Mouse (Mus musculus) CH12.LX (cell line): ENCODE results near the gene Sorcs1. TPM values are rescaled to one million over a fixed set of nuclear protein-coding genes. Genes with fewer than 3 reads are reported as not detected.

ENCODE experiments used
- DNase-seq: peaks from one replicate; pipeline ENCODE4 v3.0.0-alpha.2; 2013; ENCODE audit errors: extremely low read depth
- H3K27ac ChIP-seq: 2 replicates; pipeline ENCODE4 v1.5.1; 2012; ENCODE audit warnings: low read depth, mild to moderate bottlenecking, control low read depth, moderate library complexity; ENCODE audit not compliant: insufficient read depth
- H3K27me3 ChIP-seq: replicated peaks from 2 replicates; pipeline ENCODE3; 2012; ENCODE audit warnings: inconsistent platforms
- H3K36me3 ChIP-seq, 2 experiments: replicated peaks in 1 of 2; 2 replicates each; pipeline versions ENCODE3 to v1.6.1; 2012; ENCODE audit warnings: inconsistent platforms in 1 of 2, low read length in 1 of 2, mild to moderate bottlenecking in 1 of 2, mixed read lengths in 1 of 2, moderate library complexity in 1 of 2; ENCODE audit not compliant: control insufficient read depth in 1 of 2, insufficient read depth in 1 of 2
- H3K4me1 ChIP-seq, 2 experiments: 2 replicates each; pipeline ENCODE4 v1.6.1; 2012; ENCODE audit warnings: inconsistent platforms in 1 of 2, moderate library complexity in 1 of 2; ENCODE audit not compliant: insufficient read depth in 2 of 2, control insufficient read depth in 1 of 2
- H3K4me2 ChIP-seq: 2 replicates; pipeline ENCODE4 v1.6.1; 2012; ENCODE audit warnings: low read depth, mild to moderate bottlenecking, control low read depth; ENCODE audit not compliant: poor library complexity, insufficient read depth, severe bottlenecking
- H3K4me3 ChIP-seq, 3 experiments: fragments of 150-350 bp in 1 of 3; sonication (generic) in 1 of 3; replicated peaks in 1 of 3; 2 replicates each; pipeline versions ENCODE3 to v1.5.1; 2011 to 2012; ENCODE audit warnings: low read depth in 2 of 3, low read length in 2 of 3, mild to moderate bottlenecking in 2 of 3, moderate library complexity in 2 of 3, control low read depth in 1 of 3, improper control_type of control experiment in 1 of 3, inconsistent platforms in 1 of 3, mixed read lengths in 1 of 3; ENCODE audit not compliant: poor library complexity in 1 of 3
- H3K79me2 ChIP-seq: replicated peaks from 2 replicates; pipeline ENCODE4 v1.6.1; 2012; ENCODE audit warnings: mild to moderate bottlenecking, moderate library complexity; ENCODE audit not compliant: control insufficient read depth, poor library complexity, insufficient read depth, severe bottlenecking; ENCODE audit errors: extremely low read depth
- H3K9ac ChIP-seq: 2 replicates; pipeline ENCODE4 v1.6.1; 2012; ENCODE audit warnings: low read depth, mild to moderate bottlenecking, control low read depth, moderate library complexity; ENCODE audit not compliant: insufficient read depth
- H3K9me3 ChIP-seq: replicated peaks from 2 replicates; pipeline ENCODE3; 2012; ENCODE audit warnings: low read length, inconsistent platforms, mixed read lengths
- BHLHE40 ChIP-seq: IDR thresholded peaks from 2 replicates; pipeline ENCODE4 v1.6.1; 2011; ENCODE audit warnings: mild to moderate bottlenecking, low read depth, low read length, improper control_type of control experiment
- CHD1 ChIP-seq: IDR thresholded peaks from 2 replicates; pipeline ENCODE4 v1.6.1; 2012; ENCODE audit warnings: low read depth, low read length, improper control_type of control experiment, inconsistent platforms
- CHD2 ChIP-seq: IDR thresholded peaks from 2 replicates; pipeline ENCODE4 v1.6.1; 2011; ENCODE audit warnings: low read length, improper control_type of control experiment
- ELF1 ChIP-seq: IDR thresholded peaks from 2 replicates; pipeline ENCODE4 v1.6.1; 2014; ENCODE audit warnings: low read depth, mild to moderate bottlenecking, inconsistent platforms, low read length, improper control_type of control experiment
- EP300 ChIP-seq: IDR thresholded peaks from 2 replicates; pipeline ENCODE4 v1.6.1; 2011; ENCODE audit warnings: low read length, improper control_type of control experiment
- ETS1 ChIP-seq: conservative IDR thresholded peaks from 2 replicates; pipeline ENCODE4 v1.6.1; 2012; ENCODE audit warnings: low read depth, mild to moderate bottlenecking, inconsistent platforms, low read length, improper control_type of control experiment, moderate library complexity
- JUN ChIP-seq: IDR thresholded peaks from 2 replicates; pipeline ENCODE4 v1.6.1; 2011; ENCODE audit warnings: low read depth, mild to moderate bottlenecking, low read length, improper control_type of control experiment, moderate library complexity; ENCODE audit not compliant: insufficient read depth
- JUND ChIP-seq: conservative IDR thresholded peaks from 2 replicates; pipeline ENCODE4 v1.6.1; 2011; ENCODE audit warnings: low read depth, low read length, improper control_type of control experiment
- MAX ChIP-seq: IDR thresholded peaks from 2 replicates; pipeline ENCODE4 v1.6.1; 2011; ENCODE audit warnings: low read length, improper control_type of control experiment
- MAZ ChIP-seq: IDR thresholded peaks from 2 replicates; pipeline ENCODE4 v1.6.1; 2012; ENCODE audit warnings: low read depth, mild to moderate bottlenecking, inconsistent platforms, low read length, improper control_type of control experiment, moderate library complexity
- MXI1 ChIP-seq: IDR thresholded peaks from 2 replicates; pipeline ENCODE4 v1.6.1; 2011; ENCODE audit warnings: mild to moderate bottlenecking, low read depth, low read length, improper control_type of control experiment
- NRF1 ChIP-seq: IDR thresholded peaks from 2 replicates; pipeline ENCODE4 v1.6.1; 2014; ENCODE audit warnings: low read depth, mild to moderate bottlenecking, inconsistent platforms, low read length, improper control_type of control experiment, moderate library complexity
- PAX5 ChIP-seq: IDR thresholded peaks from 2 replicates; pipeline ENCODE4 v1.6.1; 2012; ENCODE audit warnings: low read length, inconsistent platforms, mixed read lengths
- POLR2A ChIP-seq: IDR thresholded peaks from 2 replicates; pipeline ENCODE4 v1.6.1; 2011; ENCODE audit warnings: low read depth, mild to moderate bottlenecking, improper control_type of control experiment, low read length
- POLR2AphosphoS2 ChIP-seq: IDR thresholded peaks from 2 replicates; pipeline ENCODE4 v1.6.1; 2011; ENCODE audit warnings: low read depth, low read length, improper control_type of control experiment
- RAD21 ChIP-seq: IDR thresholded peaks from 2 replicates; pipeline ENCODE4 v1.6.1; 2011; ENCODE audit warnings: low read depth, mild to moderate bottlenecking, low read length, improper control_type of control experiment, moderate library complexity
- RCOR1 ChIP-seq: conservative IDR thresholded peaks from 2 replicates; pipeline ENCODE4 v1.6.1; 2012; ENCODE audit warnings: low read depth, mild to moderate bottlenecking, inconsistent platforms, low read length, improper control_type of control experiment
- SIN3A ChIP-seq: IDR thresholded peaks from 2 replicates; pipeline ENCODE4 v1.6.1; 2012; ENCODE audit warnings: low read length, improper control_type of control experiment, inconsistent platforms
- SMC3 ChIP-seq: IDR thresholded peaks from 2 replicates; pipeline ENCODE4 v1.6.1; 2011; ENCODE audit warnings: low read depth, low read length, improper control_type of control experiment
- TCF12 ChIP-seq: IDR thresholded peaks from 2 replicates; pipeline ENCODE4 v1.6.1; 2014; ENCODE audit warnings: low read depth, mild to moderate bottlenecking, inconsistent platforms, low read length, improper control_type of control experiment
- UBTF ChIP-seq: IDR thresholded peaks from 2 replicates; pipeline ENCODE4 v1.6.1; 2012; ENCODE audit warnings: low read depth, mild to moderate bottlenecking, inconsistent platforms, low read length, improper control_type of control experiment, moderate library complexity
- ZC3H11A ChIP-seq: IDR thresholded peaks from 2 replicates; pipeline ENCODE4 v1.6.1; 2012; ENCODE audit warnings: low read depth, mild to moderate bottlenecking, inconsistent platforms, low read length, improper control_type of control experiment
- ZKSCAN1 ChIP-seq: IDR thresholded peaks from 2 replicates; pipeline ENCODE4 v1.6.1; 2012; ENCODE audit warnings: low read depth, inconsistent platforms, low read length, improper control_type of control experiment, borderline replicate concordance
- ZNF384 ChIP-seq: IDR thresholded peaks from 2 replicates; pipeline ENCODE4 v1.6.1; 2012; ENCODE audit warnings: low read depth, low read length, improper control_type of control experiment, inconsistent platforms
- dilution Hi-C: fragments of 300-500 bp; cut with MboI; formaldehyde crosslinking; loops from 2 replicates; pipeline ENCODE4 v1.14.3; 2020; ENCODE audit warnings: low sequenced_read_pairs; ENCODE audit not compliant: extremely low pct_unique_long_range_greater_than_20kb, extremely low pct_ligation_motif_present
- in situ Hi-C: fragments of 300-500 bp; cut with MboI; formaldehyde crosslinking; loops from 3 replicates; pipeline ENCODE4 v1.14.3; 2019; ENCODE audit warnings: low sequenced_read_pairs, low pct_ligation_motif_present, low pct_unique_long_range_greater_than_20kb, mixed read lengths
- polyA plus RNA-seq: library from polyadenylated mRNA; unstranded; fragments of >175 nt; gene quantifications from 2 replicates; pipeline ENCODE4 v1.2.1, GENCODE M21; 2012; ENCODE audit warnings: low read depth; ENCODE audit not compliant: insufficient read length
- total RNA-seq, 2 experiments: library from RNA; depleted of rRNA; stranded (reverse); fragments of 300-350 nt in 1 of 2; fragments of >200 nt in 1 of 2; gene quantifications; 2 replicates each; pipeline ENCODE4 v1.2.3; 2012 to 2014

Gene Sorcs1
- total and polyA plus RNA-seq, 3 experiments, result 0.08 TPM; not detected in 2

- no peak overlapping the region for H3K27ac ChIP-seq
- dilution Hi-C loops, result no loop called here
- no peak overlapping the region for H3K4me3 ChIP-seq
- H3K79me2 ChIP-seq, result no peaks in the 10 kb centered on the region
- H3K9ac ChIP-seq, result no peak overlapping the region
- no peak for TF ChIP-seq POLR2AphosphoS2
- no peak for TF ChIP-seq CHD1
- TF ChIP-seq PAX5, result no peak
- no peak for TF ChIP-seq ZC3H11A
- no peak for TF ChIP-seq JUN
- H3K4me2 ChIP-seq, result no peak overlapping the region
- no peak for DNase-seq
- in situ Hi-C loops, result no loop called here
- H3K9me3 ChIP-seq, result peaks cover 74% of the 10 kb centered on the region
- H3K27me3 ChIP-seq, result no peaks in the 10 kb centered on the region
- H3K4me1 ChIP-seq, result no peaks in the 10 kb centered on the region
- H3K36me3 ChIP-seq, result no peaks in the 10 kb centered on the region
Observed at GRCm38 (mm10) chr19:50487768-50488167, 190.7 kb downstream of the Sorcs1 start.

- Histone ChIP-seq H3K36me3 (no peaks in the 10 kb centered on the region), H3K4me1 (no peaks in the 10 kb centered on the region), H3K4me2 (no peak overlapping the region), H3K79me2 (no peaks in the 10 kb centered on the region), H3K4me3 (no peak overlapping the region), H3K9ac (no peak overlapping the region), H3K27me3 (no peaks in the 10 kb centered on the region), H3K27ac (no peak overlapping the region), H3K9me3 (peaks cover 73% of the 10 kb centered on the region)
- dilution Hi-C loops, result no loop called here
- in situ Hi-C loops, result no loop called here
- TF ChIP-seq UBTF (no peak), EP300 (no peak), NRF1 (no peak), MXI1 (no peak), ZKSCAN1 (no peak), MAX (no peak), SMC3 (no peak), JUND (no peak), RAD21 (no peak), ZNF384 (no peak), BHLHE40 (no peak), SIN3A (no peak), ETS1 (no peak), ELF1 (no peak), CHD2 (no peak), TCF12 (no peak), CHD1 (no peak), RCOR1 (no peak), MAZ (no peak), POLR2A (no peak)
- DNase-seq, result no peak
Observed at GRCm38 (mm10) chr19:50486345-50486744, 192.1 kb downstream of the Sorcs1 start.
